Mouse (Mus musculus): ENCODE measurements at regions not wholly inside any gene's neighbourhood (a gene's known extent, or its start where the extent isn't known, plus 50 kb on each side); places are given as distances from the start of the nearest gene placed in this dataset.

GRCm38 (mm10) chrX:38711442-38712258 lies 60.8 kb upstream of the 6030498E09Rik start:
- TF ChIP-seq EP300 (IDR thresholded peaks at IDR 0.05; ENCODE audit: low read depth) (no peak), CTCF (IDR thresholded peaks at IDR 0.05; ENCODE audit: low read depth) (no peak)
